Comparison of ENCODE assay signal across 18 mouse cellular contexts in genomic region chr12:12283702-12284288, GRCm38 (mm10). TPM values are rescaled to one million over a fixed set of nuclear protein-coding genes. Genes with fewer than 3 reads are reported as not detected.
A peak's percentile ranks its signal among the peaks of the same experiment; 100 is the strongest.
DNase-seq lines count a peak whose midpoint lies in the region; ATAC-seq and TF ChIP-seq lines count a peak whose summit lies in the region.
"Had no signal": no experiment of that assay in that cellular context is flagged by ENCODE, and none has a peak within 500 bp of the region (broad histone marks: within the 10 kb centered on the region; RNA-seq: fewer than 3 reads in every experiment).

No protein-coding gene starts in this region.

- H3K27me3 ChIP-seq in lung, postnatal 0 days (replicated peaks; ENCODE audit: insufficient read depth, low read length) = no peaks in the 10 kb centered on the region
- H3K27me3 ChIP-seq in hindbrain, postnatal 0 days (ENCODE audit: insufficient read depth, low read length) = no peaks in the 10 kb centered on the region
- H3K27me3 ChIP-seq: embryonic facial prominence, embryonic 13.5 days; heart, embryonic 15.5 days; limb, embryonic 12.5 days; liver, embryonic 15.5 days; neural tube, embryonic 13.5 days had no signal

- no peak overlapping the region for H3K9ac ChIP-seq in lung, postnatal 0 days (replicated peaks; ENCODE audit: low read depth)
- H3K9ac ChIP-seq in hindbrain, postnatal 0 days (replicated peaks; ENCODE audit: low read length) = no peak overlapping the region
- H3K9ac ChIP-seq: embryonic facial prominence, embryonic 13.5 days; heart, embryonic 15.5 days; hindbrain, embryonic 14.5 days; limb, embryonic 12.5 days; liver, embryonic 15.5 days; neural tube, embryonic 13.5 days had no signal

- intact Hi-C loops in heart, postnatal 25 days (cut with DNase I) = no loop called here

- ATAC-seq in lung, postnatal 0 days = peak; percentile 61
- no peak for ATAC-seq in hindbrain, postnatal 0 days
- ATAC-seq in activated CD4-positive, CD25-positive, alpha-beta regulatory T cell, adult 4 months = no peak
- ATAC-seq: intestine, postnatal 0 days had no signal

- peak overlapping the region; percentile 71 for H3K27ac ChIP-seq in brown adipose tissue, adult 24 weeks (replicated peaks; ENCODE audit: low read depth, low read length)
- no peak overlapping the region for H3K27ac ChIP-seq in lung, postnatal 0 days (ENCODE audit: low read length)
- no peak overlapping the region for H3K27ac ChIP-seq in hindbrain, postnatal 0 days
- H3K27ac ChIP-seq: embryonic facial prominence, embryonic 13.5 days; heart, embryonic 15.5 days; hindbrain, embryonic 14.5 days; kidney, postnatal 0 days; limb, embryonic 12.5 days; liver, embryonic 15.5 days; neural tube, embryonic 13.5 days had no signal

- TF ChIP-seq EP300 in lung, postnatal 0 days (IDR thresholded peaks at IDR 0.05) = no peak

- no peaks in the 10 kb centered on the region for H3K36me3 ChIP-seq in lung, postnatal 0 days (ENCODE audit: insufficient read depth, low read length)
- H3K36me3 ChIP-seq in hindbrain, postnatal 0 days (ENCODE audit: insufficient read depth, low read length) = no peaks in the 10 kb centered on the region
- H3K36me3 ChIP-seq: embryonic facial prominence, embryonic 13.5 days; heart, embryonic 15.5 days; limb, embryonic 12.5 days; liver, embryonic 15.5 days; neural tube, embryonic 13.5 days had no signal

- H3K9me3 ChIP-seq in lung, postnatal 0 days (ENCODE audit: low read length) = no peaks in the 10 kb centered on the region
- no peaks in the 10 kb centered on the region for H3K9me3 ChIP-seq in hindbrain, postnatal 0 days (ENCODE audit: low read length)
- H3K9me3 ChIP-seq: embryonic facial prominence, embryonic 13.5 days; heart, embryonic 15.5 days; limb, embryonic 12.5 days; liver, embryonic 15.5 days; neural tube, embryonic 13.5 days had no signal

- 62% methylated on average over 10 of the region's 10 CpGs for WGBS in lung, postnatal 0 days
- WGBS in hindbrain, postnatal 0 days = 86% methylated on average over 10 of the region's 10 CpGs

- H3K4me1 ChIP-seq in brown adipose tissue, adult 24 weeks (ENCODE audit: control insufficient read depth, insufficient read depth, insufficient read length, low read length) = peaks cover 20% of the 10 kb centered on the region
- H3K4me1 ChIP-seq in lung, postnatal 0 days (ENCODE audit: insufficient read depth, low read depth, low read length) = no peaks in the 10 kb centered on the region
- H3K4me1 ChIP-seq in hindbrain, postnatal 0 days (ENCODE audit: insufficient read depth, low read length) = peaks cover 23% of the 10 kb centered on the region

- no peak overlapping the region for H3K4me2 ChIP-seq in lung, postnatal 0 days (replicated peaks; ENCODE audit: low read depth, low read length)
- H3K4me2 ChIP-seq in hindbrain, postnatal 0 days (ENCODE audit: low read depth, low read length) = no peak overlapping the region
- H3K4me2 ChIP-seq: embryonic facial prominence, embryonic 13.5 days; heart, embryonic 15.5 days; hindbrain, embryonic 14.5 days; limb, embryonic 12.5 days; liver, embryonic 15.5 days; neural tube, embryonic 13.5 days had no signal

- H3K4me3 ChIP-seq in brown adipose tissue, adult 24 weeks (ENCODE audit: insufficient read depth, low read depth, low read length) = no peak overlapping the region
- no peak overlapping the region for H3K4me3 ChIP-seq in lung, postnatal 0 days (ENCODE audit: low read depth, low read length)
- H3K4me3 ChIP-seq in hindbrain, postnatal 0 days (ENCODE audit: low read length) = no peak overlapping the region
- H3K4me3 ChIP-seq: embryonic facial prominence, embryonic 13.5 days; heart, embryonic 15.5 days; limb, embryonic 12.5 days; liver, embryonic 15.5 days; neural tube, embryonic 13.5 days had no signal

- DNase-seq in heart, adult 8-10 months (ENCODE audit: low spot score) = peak; percentile 63
- no peak for DNase-seq in heart, postnatal 25 days (ENCODE audit: low spot score)
- peak; percentile 49 for DNase-seq in gastrocnemius, postnatal 10 days
- DNase-seq in lung, postnatal 0 days (ENCODE audit: low spot score) = peak; percentile 41
- DNase-seq in hindbrain, postnatal 0 days (ENCODE audit: low spot score) = no peak
- DNase-seq in layer of hippocampus, postnatal 14 days (ENCODE audit: low spot score in 2 of 2) = no peak
- DNase-seq: cerebellum, adult 11 months; spleen, adult 18-20 months had no signal

- TF ChIP-seq CTCF in lung, postnatal 0 days (IDR thresholded peaks at IDR 0.05) = no peak; the same call in 1 of the 2 replicates
- TF ChIP-seq CTCF in hindbrain, postnatal 0 days (IDR thresholded peaks at IDR 0.05; ENCODE audit: low read depth) = no peak

RNA-seq across cellular contexts. Expression of gene Fam49a, which starts 21.9 kb away (rescaled TPM):
- 1 to 10 TPM; 6.3 to 8.3 (median 6.8) TPM for total RNA-seq in heart, adult 8-10 months (2022)
- 1 to 10 TPM; 9.5 to 10.0 TPM for total RNA-seq in heart, postnatal 25 days (2021)
- polyA plus RNA-seq in brown adipose tissue, adult 24 weeks (2012; ENCODE audit: insufficient read depth, insufficient read length, missing spikeins) = 16.8 and 23.9 TPM in 2 replicates
- 10 to 100 TPM; 12.0 to 12.5 TPM for total RNA-seq in gastrocnemius, postnatal 10 days (2021)
- polyA plus RNA-seq in lung, postnatal 0 days (2015; fragmentation: Nextera tagmentation; extraction: Ambion mirVana) = 15.3 and 16.7 TPM in 2 replicates
- 67.1 and 77.1 TPM in 2 replicates for total RNA-seq in hindbrain, postnatal 0 days (2014; rRNA removed)
- 52.2 and 55.5 TPM in 2 replicates for polyA plus RNA-seq in hindbrain, postnatal 0 days (2015; fragmentation: Nextera tagmentation; extraction: Ambion mirVana)
- total RNA-seq in layer of hippocampus, postnatal 14 days (2021) = 100 to 1,000 TPM; 203 to 209 TPM
- polyA plus RNA-seq in activated CD4-positive, CD25-positive, alpha-beta regulatory T cell, adult 4 months (2017; shearing (Covaris generic)) = 10 to 100 TPM; 39.5 to 44.9 TPM

Comparison
In these comparisons a context has a peak if more than half of its experiments do, and no peak if none do; other contexts are left out.
1. DNase-seq: peak in heart, adult 8-10 months (single experiment), gastrocnemius, postnatal 10 days (single experiment) and lung, postnatal 0 days (single experiment); none in heart, postnatal 25 days (single experiment), hindbrain, postnatal 0 days (single experiment) and layer of hippocampus, postnatal 14 days (0 of 2).